In genomic region chr7:67414766-67415165, GRCm38 (mm10) we compare ENCODE assay signal across 9 mouse cellular contexts. TPM values are rescaled to one million over a fixed set of nuclear protein-coding genes. Genes with fewer than 3 reads are reported as not detected.
DNase-seq lines count a peak whose midpoint lies in the region; ATAC-seq and TF ChIP-seq lines count a peak whose summit lies in the region.
"Had no signal": no experiment of that assay in that cellular context is flagged by ENCODE, and none has a peak within 500 bp of the region (broad histone marks: within the 10 kb centered on the region; RNA-seq: fewer than 3 reads in every experiment).

No protein-coding gene starts in this region.

- no peaks in the 10 kb centered on the region for H3K79me3 ChIP-seq in C2C12 (ENCODE audit: low read depth)

- H3K27me3 ChIP-seq in C2C12 (ENCODE audit: control insufficient read depth, insufficient read depth, insufficient read length): no peaks in the 10 kb centered on the region
- no peaks in the 10 kb centered on the region for H3K27me3 ChIP-seq in heart, postnatal 0 days (ENCODE audit: control insufficient read depth, insufficient read depth, low read length)
- H3K27me3 ChIP-seq: embryonic facial prominence, embryonic 12.5 days had no signal

- H3K4me2 ChIP-seq in heart, postnatal 0 days (ENCODE audit: low read depth, low read length): peak overlapping the region; percentile 15; the same call in 1 of the 2 replicates
- H3K4me2 ChIP-seq: embryonic facial prominence, embryonic 12.5 days had no signal

- H3K4me1 ChIP-seq in heart, postnatal 0 days (ENCODE audit: control insufficient read depth, insufficient read depth): peaks cover 7% of the 10 kb centered on the region; the same call in 1 of the 2 replicates
- H3K4me1 ChIP-seq: embryonic facial prominence, embryonic 12.5 days had no signal

- WGBS in heart, postnatal 0 days: 19% methylated on average over 8 of the region's 8 CpGs

- no peak overlapping the region for H3ac ChIP-seq in C2C12 (ENCODE audit: control insufficient read depth, insufficient read length, low read depth)

- H3K4me3 ChIP-seq in C2C12 (ENCODE audit: insufficient read depth, poor library complexity, severe bottlenecking): no peak overlapping the region
- no peak overlapping the region for H3K4me3 ChIP-seq in heart, postnatal 0 days (ENCODE audit: low read depth, low read length)
- H3K4me3 ChIP-seq: embryonic facial prominence, embryonic 12.5 days had no signal

- H3K79me2 ChIP-seq in C2C12 (ENCODE audit: control insufficient read depth, insufficient read depth): no peaks in the 10 kb centered on the region

- H3K27ac ChIP-seq in heart, postnatal 0 days (ENCODE audit: low read depth): peak overlapping the region; percentile 81
- H3K27ac ChIP-seq: embryonic facial prominence, embryonic 12.5 days had no signal

- no peak for TF ChIP-seq CTCF in C2C12 (IDR thresholded peaks at IDR 0.05; ENCODE audit: control insufficient read depth, insufficient read depth, insufficient read length)
- TF ChIP-seq CTCF in heart, postnatal 0 days (IDR thresholded peaks at IDR 0.05; ENCODE audit: low read depth): no peak

- H3K9ac ChIP-seq in heart, postnatal 0 days (replicated peaks; ENCODE audit: low read depth, low read length): no peak overlapping the region; the same call in 1 of the 2 replicates
- H3K9ac ChIP-seq: embryonic facial prominence, embryonic 12.5 days had no signal

- H3K9me3 ChIP-seq in heart, postnatal 0 days (replicated peaks; ENCODE audit: control insufficient read depth, low read length): no peaks in the 10 kb centered on the region
- H3K9me3 ChIP-seq: embryonic facial prominence, embryonic 12.5 days had no signal

- TF ChIP-seq EP300 in heart, postnatal 0 days (IDR thresholded peaks at IDR 0.05; ENCODE audit: low read depth): peak; percentile 70; the same call in 1 of the 2 replicates

- peak; percentile 83 for ATAC-seq in heart, postnatal 0 days (ENCODE audit: insufficient read depth, low read depth)

- peak; percentile 42 for DNase-seq in layer of hippocampus, adult 11-12 months (ENCODE audit: low spot score)
- DNase-seq in layer of hippocampus, postnatal 14 days (ENCODE audit: low spot score in 2 of 2): no peak
- peak; percentile 53 to 74 for DNase-seq in frontal cortex, adult 2 months (ENCODE audit: extremely low spot score in 1 of 2, low spot score in 1 of 2)
- peak; percentile 80 for DNase-seq in heart, postnatal 0 days (ENCODE audit: low spot score)
- no peak for DNase-seq in spleen, adult 18-20 months
- no peak for DNase-seq in cerebellum, adult 18-20 months
- no peak for DNase-seq in spleen, postnatal 10 days (ENCODE audit: low spot score in 2 of 2)

- H3K36me3 ChIP-seq in C2C12 (ENCODE audit: control insufficient read depth, insufficient read depth): no peaks in the 10 kb centered on the region
- no peaks in the 10 kb centered on the region for H3K36me3 ChIP-seq in heart, postnatal 0 days (replicated peaks; ENCODE audit: control insufficient read depth, insufficient read depth, low read length)
- H3K36me3 ChIP-seq: embryonic facial prominence, embryonic 12.5 days had no signal

TF ChIP-seq in C2C12, 6 proteins besides CTCF, POLR2A, EP300 and RAD21:
- TF ChIP-seq MYOD1 (IDR thresholded peaks at IDR 0.05; ENCODE audit: control insufficient read depth, insufficient read length, low read depth) (peak; percentile 69), FOSL1 (IDR thresholded peaks at IDR 0.05; ENCODE audit: insufficient read depth, low read length, poor library complexity, severe bottlenecking) (no peak), MYOG (IDR thresholded peaks at IDR 0.05; ENCODE audit: control insufficient read depth, extremely low read depth, insufficient read length) (no peak)

RNA-seq across cellular contexts. Expression of gene Mef2a, which starts 42.1 kb away (rescaled TPM):
- 100 to 1,000 TPM; 143 to 146 TPM for total RNA-seq in layer of hippocampus, postnatal 14 days (2021)
- polyA plus RNA-seq in C2C12 (2012; fragmentation: generic; extraction: Trizol): 14.8 TPM
- polyA plus RNA-seq in frontal cortex, adult 2 months (2012; rRNA removed): 77.2 and 80.6 TPM in 2 replicates
- 158 and 165 TPM in 2 replicates for total RNA-seq in heart, postnatal 0 days (2014; rRNA removed; ENCODE audit: low replicate concordance)
- polyA plus RNA-seq in heart, postnatal 0 days (2015; fragmentation: Nextera tagmentation; extraction: Ambion mirVana): 96.9 and 112 TPM in 2 replicates

Comparison
In these comparisons a context has a peak if more than half of its experiments do, and no peak if none do; other contexts are left out.
1. DNase-seq: peak in layer of hippocampus, adult 11-12 months (single experiment), frontal cortex, adult 2 months (2 of 2) and heart, postnatal 0 days (single experiment); none in layer of hippocampus, postnatal 14 days (0 of 2), spleen, adult 18-20 months (0 of 2), cerebellum, adult 18-20 months (0 of 2) and spleen, postnatal 10 days (0 of 2).